Mouse (Mus musculus) CH12.LX (cell line): Measurements from ENCODE around the gene Gcnt3.

Source experiments
- CHD1 ChIP-seq: IDR thresholded peaks from 2 replicates; pipeline ENCODE4 v1.6.1; 2012; ENCODE audit warnings: low read depth, low read length, improper control_type of control experiment, inconsistent platforms
- CHD2 ChIP-seq: IDR thresholded peaks from 2 replicates; pipeline ENCODE4 v1.6.1; 2011; ENCODE audit warnings: low read length, improper control_type of control experiment
- CTCF ChIP-seq, 2 experiments: IDR thresholded peaks in 1 of 2; conservative IDR thresholded peaks in 1 of 2; 2 replicates each; pipeline ENCODE4 v1.5.1; 2011 to 2012; ENCODE audit warnings: low read depth in 2 of 2, low read length in 2 of 2, improper control_type of control experiment in 1 of 2, inconsistent platforms in 1 of 2, mild to moderate bottlenecking in 1 of 2, moderate library complexity in 1 of 2
- EP300 ChIP-seq: IDR thresholded peaks from 2 replicates; pipeline ENCODE4 v1.6.1; 2011; ENCODE audit warnings: low read length, improper control_type of control experiment
- IRF4 ChIP-seq: IDR thresholded peaks from 2 replicates; pipeline ENCODE4 v1.6.1; 2014; ENCODE audit warnings: low read depth, mild to moderate bottlenecking, inconsistent platforms, low read length, improper control_type of control experiment
- JUND ChIP-seq: conservative IDR thresholded peaks from 2 replicates; pipeline ENCODE4 v1.6.1; 2011; ENCODE audit warnings: low read depth, low read length, improper control_type of control experiment
- MAX ChIP-seq: IDR thresholded peaks from 2 replicates; pipeline ENCODE4 v1.6.1; 2011; ENCODE audit warnings: low read length, improper control_type of control experiment
- RCOR1 ChIP-seq: conservative IDR thresholded peaks from 2 replicates; pipeline ENCODE4 v1.6.1; 2012; ENCODE audit warnings: low read depth, mild to moderate bottlenecking, inconsistent platforms, low read length, improper control_type of control experiment
- USF2 ChIP-seq: conservative IDR thresholded peaks from 2 replicates; pipeline ENCODE4 v1.6.1; 2011; ENCODE audit warnings: low read depth, low read length, improper control_type of control experiment

- TF ChIP-seq MAX (no peak), RCOR1 (no peak), CHD2 (no peak; the same call in 1 of the 2 replicates), JUND (no peak), IRF4 (no peak), USF2 (no peak), CTCF (conservative IDR thresholded peaks at IDR 0.05 in 1 of 2, IDR thresholded peaks at IDR 0.05 in 1 of 2; ENCODE audit: low read depth in 2 of 2, low read length in 2 of 2) (no peak), CHD1 (no peak), EP300 (no peak)
These were observed 4.2 kb upstream of the Gcnt3 start for GRCm38 (mm10) chr9:70042137-70042536.
